Mouse (Mus musculus): ENCODE data around the gene Gm21905.

The Gm21905 gene

GRCm38 (mm10) chr5:67946321-67946720, at the start of gene Gm21905:
TSS of gene Gm21905 (minus strand) at chr5:67946421.
- no peak for DNase-seq

- DNase-seq: peak; percentile 80
Measured at GRCm38 (mm10) chr5:67990426-67990825, 44.2 kb upstream of the Gm21905 start.

DNA sequence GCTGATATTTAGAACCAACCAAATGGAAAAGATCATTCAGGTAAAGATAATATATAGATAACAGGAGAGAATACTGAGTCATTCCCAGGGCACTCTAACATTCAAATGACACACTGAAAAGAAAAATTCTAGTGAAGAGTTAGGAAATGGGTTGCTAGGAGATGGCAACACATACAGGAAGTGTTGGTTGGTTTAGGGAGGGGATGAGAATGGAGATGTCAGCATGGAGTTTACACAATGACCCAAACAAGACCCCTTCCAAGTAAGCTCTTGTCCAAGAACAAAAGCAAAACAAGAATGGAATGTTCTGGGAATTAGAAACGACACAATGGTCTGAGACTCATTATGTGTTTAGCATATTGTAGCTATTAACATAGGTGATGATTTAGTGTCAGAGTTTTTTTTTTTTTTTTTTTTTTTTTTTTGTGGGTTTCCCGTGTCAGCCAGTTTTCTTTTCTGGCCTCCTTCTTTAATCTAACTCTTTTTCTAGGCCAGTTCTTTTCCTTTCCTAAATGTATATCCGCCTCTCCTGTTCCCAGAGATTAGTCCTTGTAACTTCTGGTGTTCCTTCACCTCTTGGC, 35.8 kb upstream of the Gm21905 start:
- DNase-seq: peak; percentile 10

DNA sequence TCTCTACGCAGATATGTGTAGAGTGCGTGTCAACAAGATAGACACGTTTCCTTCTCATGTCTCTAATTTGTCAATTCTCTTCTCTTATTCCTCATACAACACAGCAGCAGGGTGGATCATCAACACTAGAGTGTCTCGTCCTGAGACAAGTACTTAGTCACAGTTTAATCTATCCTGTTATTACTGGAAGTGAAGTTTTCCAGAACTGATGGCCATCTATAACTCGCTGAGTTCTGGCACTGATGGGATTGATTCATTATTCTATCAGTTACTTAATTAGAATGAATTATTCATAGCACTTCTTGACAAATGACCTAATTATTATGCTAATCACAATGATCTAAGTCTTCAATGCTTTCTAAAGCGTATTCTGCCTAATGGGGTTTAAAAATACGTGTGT, 23.3 kb upstream of the Gm21905 start:
- no peak for DNase-seq

DNA sequence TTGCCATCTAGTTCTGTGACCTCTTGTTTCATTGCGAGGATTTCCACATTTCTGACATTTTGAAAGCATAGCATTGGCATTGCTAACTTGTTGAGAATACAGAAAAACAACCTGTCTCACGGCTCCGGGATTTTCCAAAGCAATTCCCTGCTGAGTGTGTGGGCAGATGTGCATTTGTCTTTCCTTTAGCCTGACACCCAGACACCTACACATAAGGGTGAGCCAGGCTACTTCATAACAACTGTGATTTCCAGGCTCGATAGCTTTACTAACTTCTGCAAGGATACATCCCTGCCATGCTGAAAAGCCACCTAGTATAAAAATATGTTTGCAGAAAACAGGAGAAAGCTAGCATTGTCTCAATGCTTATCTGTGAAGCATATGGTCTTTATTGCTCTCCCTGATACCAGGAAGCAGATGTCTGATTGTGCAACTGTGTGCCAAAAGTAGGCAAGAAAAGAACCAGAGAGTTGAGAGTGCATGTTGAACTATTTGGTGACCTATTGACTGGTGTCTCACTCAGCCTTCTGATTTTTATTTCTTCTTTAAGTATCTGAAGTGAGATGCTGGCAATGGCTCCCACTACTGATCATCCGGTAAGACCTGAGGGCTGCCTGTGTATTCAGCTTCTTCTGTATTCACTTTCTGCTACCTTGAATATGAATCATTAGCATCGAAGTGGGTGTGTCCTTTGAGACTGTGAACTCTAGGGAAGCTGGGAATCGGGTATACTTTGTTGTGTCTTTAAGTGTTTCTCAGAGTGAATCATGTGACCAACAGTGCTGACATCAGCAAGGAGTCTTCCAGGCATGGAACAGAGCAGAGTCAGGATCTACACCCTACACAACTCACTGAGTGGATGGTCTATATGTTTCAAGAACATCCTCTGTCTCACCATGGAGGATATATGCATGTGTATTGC, 15.7 kb upstream of the Gm21905 start:
- DNase-seq: no peak

DNA sequence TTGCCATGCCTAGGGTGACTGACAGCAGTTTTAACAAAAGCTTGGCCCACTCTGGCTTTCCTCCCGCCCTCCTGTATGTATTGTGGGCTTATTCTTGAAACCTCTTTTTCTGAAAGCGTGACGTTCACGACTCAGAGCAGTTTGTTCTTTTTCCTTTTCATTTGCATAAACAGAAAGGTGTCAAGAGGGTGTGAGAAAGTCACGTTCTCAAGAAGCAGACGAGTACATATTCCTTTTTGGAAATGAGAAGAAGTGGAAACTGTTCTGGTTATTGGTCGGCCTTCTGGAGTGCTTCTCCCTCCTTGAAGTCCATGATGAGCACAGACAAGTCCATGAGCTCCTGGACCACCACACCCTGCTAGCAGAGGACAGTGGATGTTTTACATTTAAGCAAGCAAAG, 9.3 kb upstream of the Gm21905 start:
- DNase-seq: no peak

GRCm38 (mm10) chr5:67954097-67954496, 7.9 kb upstream of the Gm21905 start:
- DNase-seq: no peak

GRCm38 (mm10) chr5:67948074-67948473, 1.9 kb upstream of the Gm21905 start:
- DNase-seq: no peak

- DNase-seq: no peak
Measured at GRCm38 (mm10) chr5:67947006-67947405, 785 bp upstream of the Gm21905 start.

DNA sequence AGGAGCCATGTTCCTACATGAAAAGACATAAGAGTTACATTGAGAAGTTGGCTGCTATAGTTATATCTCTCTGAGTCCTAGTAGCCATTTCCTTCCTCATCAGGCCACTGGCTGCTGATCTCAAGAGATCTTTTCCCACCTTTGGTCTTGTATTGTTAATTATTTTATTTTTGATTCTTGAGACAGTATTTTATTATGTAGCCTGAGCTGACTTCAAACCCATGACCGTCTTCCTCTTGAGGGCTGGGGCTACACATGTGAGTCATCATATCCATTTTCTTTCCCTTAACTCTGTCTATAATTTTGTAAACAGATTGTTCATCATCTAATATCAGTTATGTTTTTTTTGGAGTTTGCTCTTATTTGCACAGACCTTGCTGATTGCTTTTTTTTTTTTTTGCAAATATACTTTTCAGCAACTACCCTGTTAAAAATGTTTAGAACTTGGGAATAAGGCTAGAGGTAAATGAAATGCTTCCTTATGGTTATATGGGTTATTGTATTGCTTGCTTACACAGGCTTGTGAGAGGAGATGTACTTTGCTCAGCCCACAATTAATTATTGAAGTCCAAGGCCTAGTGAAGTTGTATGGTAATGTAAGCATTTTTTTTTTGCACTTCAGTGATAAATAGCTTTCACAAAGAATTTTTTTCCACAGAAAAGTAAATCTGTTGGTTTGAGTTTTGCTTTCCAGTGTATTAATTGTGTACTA, 2.0 kb downstream of the Gm21905 start:
- DNase-seq: no peak

GRCm38 (mm10) chr5:67943199-67943598, 3.0 kb downstream of the Gm21905 start:
- peak; percentile 65 for DNase-seq

GRCm38 (mm10) chr5:67941369-67941768, 4.9 kb downstream of the Gm21905 start, which contains the start of gene Gm5108:
TSS of gene Gm5108 (plus strand) at chr5:67941669.
- no peak for DNase-seq

DNA sequence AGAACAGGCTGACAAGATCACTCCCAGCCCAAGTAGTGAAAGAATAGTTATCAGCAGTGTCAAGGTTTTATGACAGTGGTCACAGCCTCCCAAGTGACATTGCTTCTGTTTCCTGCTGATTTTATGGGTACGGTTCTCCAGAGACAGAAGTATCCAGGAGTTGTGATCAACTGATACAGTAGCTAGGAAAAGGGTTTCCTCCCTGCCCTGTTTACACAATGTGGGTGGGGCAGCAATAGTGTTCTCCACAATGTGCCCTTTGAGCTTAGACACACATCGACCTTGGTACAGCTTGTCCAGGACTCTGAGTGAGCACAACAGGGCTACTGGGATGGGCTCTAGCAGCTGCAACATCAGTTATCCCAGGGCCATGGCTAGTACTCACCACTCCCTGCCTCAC, 14.6 kb downstream of the Gm21905 start:
- DNase-seq: peak; percentile 71

GRCm38 (mm10) chr5:67930584-67930983, 15.6 kb downstream of the Gm21905 start:
- DNase-seq: peak; percentile 16

DNA sequence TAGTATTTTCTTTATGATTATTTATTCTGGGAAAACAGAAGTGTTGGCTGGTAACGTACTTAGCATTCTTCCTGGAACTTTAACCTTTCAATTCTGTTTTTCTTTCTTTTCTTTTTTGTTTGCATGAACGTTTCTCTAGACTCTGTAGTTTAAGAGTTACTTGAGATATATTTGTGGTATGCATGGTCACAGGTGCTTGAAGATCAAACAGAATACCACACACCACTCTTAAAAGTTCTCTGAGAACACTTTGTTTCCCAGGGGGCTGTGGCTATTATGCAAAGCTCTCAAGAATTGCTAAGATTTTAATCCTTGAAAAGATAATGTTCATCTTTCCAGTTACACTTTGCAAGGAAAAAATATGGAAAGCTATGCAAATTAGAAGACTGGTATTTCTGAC, 41.7 kb downstream of the Gm21905 start:
- DNase-seq: peak; percentile 60

DNA sequence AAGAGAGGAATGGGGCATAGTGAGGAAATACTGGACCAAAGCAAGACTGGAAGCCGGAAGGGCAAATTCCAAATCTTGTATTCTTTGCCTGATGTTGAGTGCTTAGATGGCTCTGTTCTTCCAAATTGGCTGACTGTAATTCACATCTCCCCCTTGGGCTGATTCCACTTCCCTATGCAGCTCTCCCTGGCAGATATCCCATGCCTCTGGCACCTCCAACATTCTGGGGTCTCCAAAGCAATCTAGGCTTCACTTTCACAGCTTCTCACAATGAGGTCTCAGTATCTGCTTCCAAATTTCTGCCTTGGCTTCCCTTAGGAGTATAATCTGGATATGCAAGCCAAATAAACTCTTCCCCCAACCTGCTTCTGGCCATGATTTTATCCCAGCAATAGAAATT, 47.3 kb downstream of the Gm21905 start:
- DNase-seq: no peak

- DNase-seq: no peak
Measured at GRCm38 (mm10) chr5:67884422-67885210, 61.6 kb downstream of the Gm21905 start.

GRCm38 (mm10) chr5:67883564-67884171, 62.6 kb downstream of the Gm21905 start:
- peak; percentile 53 for DNase-seq
